ENCODE assay signal across 15 mouse cellular contexts in the genomic region with DNA sequence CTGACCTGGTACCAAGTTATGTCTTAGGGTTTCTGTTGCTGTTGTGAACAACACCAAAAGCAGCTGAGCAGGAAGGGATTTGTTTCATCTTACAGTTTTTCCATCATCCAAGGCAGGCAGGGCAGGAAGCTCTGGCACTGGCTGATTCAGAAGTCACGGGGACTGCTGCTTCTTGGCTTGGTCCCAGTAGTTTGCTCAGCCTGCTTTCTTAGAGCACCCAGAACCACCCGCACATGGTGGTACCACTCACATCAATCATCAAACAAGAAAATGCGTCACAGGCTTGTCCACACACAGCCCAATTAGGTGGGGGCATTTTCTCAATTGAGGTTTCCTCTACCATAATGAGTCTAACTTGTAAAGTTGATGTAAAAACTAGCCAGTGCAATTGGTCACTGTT. TPM values are rescaled to one million over a fixed set of nuclear protein-coding genes. Genes with fewer than 3 reads are reported as not detected.
DNase-seq lines count a peak whose midpoint lies in the region; ATAC-seq and TF ChIP-seq lines count a peak whose summit lies in the region.
"Had no signal": no experiment of that assay in that cellular context is flagged by ENCODE, and none has a peak within 500 bp of the region (broad histone marks: within the 10 kb centered on the region; RNA-seq: fewer than 3 reads in every experiment).

No protein-coding gene starts in this region.

- no peak for TF ChIP-seq CTCF in left cerebral cortex, adult 2 months (IDR thresholded peaks at IDR 0.05)

- 70% methylated on average over 3 of the region's 3 CpGs for WGBS in heart, embryonic 12.5 days

- no peaks in the 10 kb centered on the region for H3K9me3 ChIP-seq in heart, embryonic 12.5 days (replicated peaks)
- H3K9me3 ChIP-seq: midbrain, embryonic 15.5 days had no signal

- H3K4me1 ChIP-seq in heart, embryonic 12.5 days (replicated peaks): peaks cover 39% of the 10 kb centered on the region
- H3K4me1 ChIP-seq: midbrain, embryonic 15.5 days had no signal

- peak; percentile 37; the same call in 1 of the 2 replicates for ATAC-seq in heart, embryonic 12.5 days (ENCODE audit: insufficient number of reproducible peaks, low FRiP score)
- ATAC-seq: intestine, embryonic 16.5 days; midbrain, embryonic 15.5 days had no signal

- no peaks in the 10 kb centered on the region for H3K27me3 ChIP-seq in heart, embryonic 12.5 days (replicated peaks)
- H3K27me3 ChIP-seq: midbrain, embryonic 15.5 days had no signal

- H3K27ac ChIP-seq in heart, embryonic 12.5 days (ENCODE audit: poor library complexity, severe bottlenecking): peak overlapping the region; percentile 36
- H3K27ac ChIP-seq in left cerebral cortex, adult 2 months: peak overlapping the region; percentile 58
- H3K27ac ChIP-seq: gastrocnemius, adult 2 months; midbrain, embryonic 15.5 days had no signal

- peak; percentile 30 for DNase-seq in cerebellum, adult 11-12 months
- DNase-seq in cerebellum, adult 8-10 months: no peak
- no peak for DNase-seq in heart, postnatal 4 days
- DNase-seq in left cerebral cortex, adult 2 months (ENCODE audit: extremely low spot score in 1 of 2, low spot score in 2 of 2): peak in 1 of 2 experiments; percentile 47
- DNase-seq in left cerebral cortex, postnatal 4 days: no peak
- DNase-seq in brain, adult 2 months (ENCODE audit: low read depth, low spot score): peak; percentile 87
- no peak for DNase-seq in embryo, embryonic 11 days
- DNase-seq: gastrocnemius, adult 2 months; kidney, postnatal 10 days; liver; lung, adult 18-20 months; right cerebral cortex, postnatal 14 days had no signal

- H3K4me3 ChIP-seq in heart, embryonic 12.5 days: no peak overlapping the region
- H3K4me3 ChIP-seq in left cerebral cortex, adult 2 months: no peak overlapping the region
- H3K4me3 ChIP-seq: gastrocnemius, adult 2 months; midbrain, embryonic 15.5 days had no signal

- intact Hi-C loops in left cerebral cortex, adult 2 months (cut with DNase I): no loop called here
- intact Hi-C loops in left cerebral cortex, postnatal 4 days (cut with DNase I): no loop called here

- H3K4me2 ChIP-seq in heart, embryonic 12.5 days: no peak overlapping the region
- H3K4me2 ChIP-seq: midbrain, embryonic 15.5 days had no signal

- no peak overlapping the region for H3K9ac ChIP-seq in heart, embryonic 12.5 days
- H3K9ac ChIP-seq: midbrain, embryonic 15.5 days had no signal

- peaks cover 60% of the 10 kb centered on the region for H3K36me3 ChIP-seq in heart, embryonic 12.5 days

RNA-seq across cellular contexts. Expression of a gene that starts 13.3 kb away (rescaled TPM):
- 35.9 and 38.7 TPM in 2 replicates for polyA plus RNA-seq in heart, embryonic 12.5 days (2016; fragmentation: Nextera tagmentation; extraction: Ambion mirVana)
- 10 to 100 TPM; 54.7 to 60.1 TPM for total RNA-seq in heart, postnatal 4 days (2021)
- 100 to 1,000 TPM; 136 to 167 TPM for total RNA-seq in left cerebral cortex, adult 2 months (2021)
- 100 to 1,000 TPM; 455 to 494 TPM for total RNA-seq in left cerebral cortex, postnatal 4 days (2021)

Comparison
In these comparisons a context has a peak if more than half of its experiments do, and no peak if none do; other contexts are left out.
1. DNase-seq: peak in cerebellum, adult 11-12 months (single experiment) and brain, adult 2 months (single experiment); none in cerebellum, adult 8-10 months (single experiment), heart, postnatal 4 days (single experiment), left cerebral cortex, postnatal 4 days (single experiment) and embryo, embryonic 11 days (single experiment).